Mouse (Mus musculus) E14TG2a.4 (cell line): ENCODE measurements around the gene Gsta3.

ENCODE experiments used
- CTCF ChIP-seq: conservative IDR thresholded peaks from 2 replicates; pipeline ENCODE4 v1.5.1; 2014; ENCODE audit warnings: low read length
- NANOG ChIP-seq: IDR thresholded peaks from 2 replicates; pipeline ENCODE4 v1.6.1; 2014; ENCODE audit warnings: borderline replicate concordance, low read length, mixed read lengths
- POU5F1 ChIP-seq: IDR thresholded peaks from 2 replicates; pipeline ENCODE4 v1.6.1; 2014; ENCODE audit warnings: low read length, borderline replicate concordance

DNA sequence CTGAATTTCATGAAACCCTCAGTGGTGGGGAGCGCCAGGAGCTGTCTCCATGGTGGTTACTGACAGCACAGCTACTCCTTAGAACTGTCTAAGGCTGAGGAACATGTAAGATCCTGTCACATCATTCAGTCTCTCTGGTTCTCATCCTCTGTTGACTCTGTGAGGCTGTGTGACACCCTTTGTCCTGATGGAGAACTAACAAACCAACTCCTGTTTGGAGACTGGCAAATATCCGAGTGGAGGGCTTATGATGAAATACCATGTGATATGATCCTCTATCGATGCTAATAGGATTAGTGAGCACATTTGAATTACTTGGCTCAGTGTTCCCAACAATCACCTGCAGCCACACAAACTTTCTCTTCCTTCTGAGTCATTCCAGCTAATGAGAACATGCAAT is 5.7 kb downstream of the Gsta3 start:
- TF ChIP-seq CTCF (no peak), NANOG (no peak), POU5F1 (no peak)
